Mouse (Mus musculus) urinary bladder, adult 18-20 months (tissue): ENCODE results near the gene Nelfb.
A peak's percentile ranks its signal among the peaks of the same experiment; 100 is the strongest.

ENCODE experiments used
- DNase-seq, 2 experiments: peaks; one replicate each; pipeline ENCODE4 v3.0.0; 2022; ENCODE audit warnings: low spot score in 2 of 2, mixed read lengths in 2 of 2

Nelfb gene

GRCm38 (mm10) chr2:25196172-25196954 lies 14.9 kb downstream of the Nelfb start, which contains the start of gene Tor4a:
Tor4a (minus strand) TSS chr2:25196886.
- DNase-seq, result peak; percentile 70 to 79

DNA sequence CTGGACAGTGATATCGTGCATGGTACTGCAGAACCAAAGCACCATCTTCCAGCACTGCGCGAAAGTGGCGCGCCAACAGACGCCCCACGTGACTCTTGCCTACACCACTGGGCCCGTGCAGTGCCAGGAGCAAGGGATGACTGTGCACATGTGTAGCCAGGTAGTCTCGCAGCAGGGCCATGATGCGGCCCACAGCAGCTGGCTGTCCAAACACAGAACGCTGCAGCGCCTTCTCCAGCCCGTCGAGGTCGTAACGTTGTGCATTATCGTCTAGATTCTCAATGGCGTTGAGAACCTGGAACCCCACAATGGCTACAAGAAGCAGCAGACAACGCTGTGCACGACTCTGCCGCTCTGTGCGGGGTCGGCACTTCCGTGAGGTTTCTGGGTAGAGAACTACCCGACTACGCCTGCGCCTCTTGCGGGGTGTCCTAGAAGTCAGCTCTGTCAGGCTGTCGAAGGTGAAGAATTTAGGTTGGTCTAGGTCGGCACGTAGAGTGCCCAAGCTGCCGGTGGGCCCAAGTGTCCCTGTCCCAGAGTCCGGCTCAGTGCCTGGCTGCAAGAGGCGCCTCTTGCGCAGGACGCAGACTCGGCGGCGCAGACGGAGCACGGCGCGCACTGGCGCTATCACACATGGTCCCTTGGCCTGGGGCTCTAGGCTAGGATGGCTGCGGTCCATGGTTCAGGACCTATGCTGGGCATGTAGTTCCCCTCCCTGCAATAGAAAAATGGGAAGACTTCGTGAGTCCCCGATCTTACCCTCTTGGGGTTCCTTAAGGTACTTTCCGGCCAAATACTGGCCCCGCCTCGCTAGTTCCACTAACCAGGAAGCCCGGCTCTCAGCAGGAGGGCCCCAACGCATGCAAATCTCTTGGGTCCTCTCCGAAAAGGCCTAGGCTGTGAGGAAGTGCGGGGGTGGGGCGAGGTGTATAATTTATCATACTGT lies 15.8 kb downstream of the Nelfb start:
- DNase-seq, result peak; percentile 55 to 60

DNA sequence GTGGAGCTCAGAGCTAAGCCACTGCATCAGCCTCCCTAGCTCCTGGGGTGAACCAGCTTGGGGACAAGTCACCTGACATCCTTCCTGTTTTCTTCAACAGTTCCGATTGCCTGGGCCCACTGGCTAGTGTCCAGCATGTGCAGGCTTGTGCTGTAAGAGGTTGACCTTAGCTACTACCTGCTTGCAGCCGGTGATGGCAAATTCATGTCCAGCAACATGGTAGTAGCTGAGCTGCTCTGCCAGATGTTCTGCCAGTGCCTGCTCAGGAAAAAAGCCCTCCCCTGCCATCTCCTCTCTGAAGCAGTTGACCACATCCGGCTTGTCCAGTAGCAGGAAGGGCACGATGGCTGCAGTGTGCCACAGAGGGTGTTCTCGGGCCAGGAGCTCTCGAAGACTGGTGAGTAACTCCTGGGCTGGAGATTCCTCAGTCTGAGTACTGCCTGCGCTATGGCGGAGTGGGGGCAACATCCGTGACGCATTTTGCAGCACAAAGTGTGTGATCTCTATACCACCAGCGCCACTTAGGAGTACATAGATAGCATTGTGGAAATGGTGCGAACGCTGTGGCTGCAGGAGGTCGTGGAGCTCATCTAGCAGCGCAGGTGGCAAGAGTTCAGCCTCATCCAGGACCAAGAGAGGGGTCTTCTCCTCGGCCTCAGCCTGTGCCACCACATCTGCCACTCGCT lies 16.7 kb downstream of the Nelfb start:
- no peak for DNase-seq

DNA sequence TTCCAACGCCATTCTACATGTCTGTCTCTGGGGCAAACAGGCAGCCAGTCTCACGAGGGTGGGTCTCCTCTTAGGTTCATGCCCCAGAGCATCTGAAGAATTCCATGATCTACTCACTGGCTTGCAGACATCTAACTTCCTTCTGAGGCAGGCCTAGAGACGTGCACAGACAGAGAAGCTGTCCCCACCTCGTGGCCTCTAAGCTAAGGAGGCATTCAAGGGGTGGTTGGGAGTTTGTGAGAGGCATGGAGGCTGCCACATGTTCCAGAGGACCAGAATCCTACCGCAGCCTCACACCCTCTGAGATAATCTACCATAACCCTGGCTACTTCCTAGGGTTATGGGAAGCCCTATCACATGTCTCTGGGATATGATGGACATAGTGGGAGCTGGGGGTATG lies 17.3 kb downstream of the Nelfb start:
- DNase-seq, result no peak

DNA sequence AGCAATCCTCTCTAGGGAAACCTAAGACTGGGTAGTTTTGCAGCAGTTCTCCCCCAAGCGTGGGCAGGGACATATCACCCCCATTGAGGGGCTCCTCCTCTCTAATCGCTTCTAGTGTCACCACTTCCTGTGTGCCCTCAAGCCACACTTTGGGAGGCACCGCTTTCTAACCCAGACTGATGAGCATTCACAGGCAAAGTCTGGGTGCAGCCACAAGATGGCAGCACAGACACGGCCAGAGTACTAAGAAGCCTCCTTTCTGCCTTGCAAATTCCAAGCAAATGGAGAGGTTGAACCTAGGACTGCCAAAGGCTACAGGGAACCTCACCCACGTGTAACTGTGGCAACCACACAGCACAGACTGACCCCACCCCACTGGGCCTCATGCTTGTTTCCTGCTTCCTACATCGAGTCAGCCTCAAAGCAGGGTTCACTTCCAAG lies 17.9 kb downstream of the Nelfb start:
- DNase-seq, result peak; percentile 62 to 77

DNA sequence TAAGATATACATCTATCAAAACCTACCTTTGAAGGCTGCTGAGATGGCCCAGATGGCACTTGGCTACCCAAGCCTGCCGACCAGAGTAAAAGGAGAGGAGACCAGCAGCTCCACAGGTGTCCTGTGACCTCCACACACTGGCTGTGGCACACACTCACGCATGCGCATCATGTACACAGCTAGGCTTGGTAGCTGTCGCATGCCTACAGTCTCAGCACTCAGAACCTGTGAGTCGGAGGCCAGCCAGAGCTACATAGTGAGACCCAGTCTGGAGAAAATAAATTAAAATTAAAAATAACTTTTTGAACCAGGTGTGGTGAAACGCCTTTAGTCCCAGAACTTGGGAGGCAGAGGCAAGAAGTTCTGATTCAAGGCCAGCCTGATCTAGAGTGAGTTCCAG lies 23.4 kb downstream of the Nelfb start:
- no peak for DNase-seq

DNA sequence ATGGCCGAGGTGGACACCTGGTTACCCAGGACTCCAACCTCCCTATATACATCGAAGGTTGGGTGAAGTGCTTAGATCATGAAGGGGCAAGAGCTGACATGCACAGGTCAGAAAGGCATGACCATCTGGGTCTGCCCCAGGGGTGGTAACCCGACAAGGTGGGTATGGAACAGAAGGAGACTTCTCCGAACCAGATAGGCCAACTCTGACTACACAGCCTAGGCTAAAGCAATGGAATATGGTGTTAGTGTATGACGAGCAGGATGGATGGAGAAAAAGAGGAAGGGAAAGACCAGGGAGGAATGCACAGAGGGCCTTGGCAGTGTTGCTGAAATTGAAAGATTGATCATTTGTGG lies 24.7 kb downstream of the Nelfb start:
- DNase-seq, result no peak

GRCm38 (mm10) chr2:25185625-25186574 lies 25.4 kb downstream of the Nelfb start:
- DNase-seq, result peak; percentile 66 to 68

GRCm38 (mm10) chr2:25184496-25184895 lies 26.8 kb downstream of the Nelfb start:
- no peak for DNase-seq

- DNase-seq, result no peak
Measured at GRCm38 (mm10) chr2:25183336-25183735, 28.0 kb downstream of the Nelfb start.

DNA sequence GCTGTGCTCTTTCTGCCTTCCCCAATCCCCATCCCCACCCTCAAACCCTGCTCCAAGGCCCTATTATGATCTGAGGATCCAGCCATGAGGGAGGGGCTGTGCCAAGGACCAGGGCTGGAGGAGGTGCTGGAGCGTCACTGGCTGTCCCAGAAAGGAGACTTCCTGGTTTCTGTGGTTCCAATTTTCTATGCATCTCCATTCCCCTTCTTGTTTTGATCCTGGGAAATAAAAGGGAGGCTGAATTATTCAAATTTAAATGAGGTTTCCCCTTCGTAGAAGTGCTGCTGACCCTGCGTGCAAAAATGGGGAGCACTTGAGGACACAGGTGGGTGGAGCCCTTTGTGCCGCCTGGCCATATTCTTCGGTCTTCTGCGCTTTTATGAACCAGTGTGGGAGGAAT lies 28.6 kb downstream of the Nelfb start:
- DNase-seq, result no peak

DNA sequence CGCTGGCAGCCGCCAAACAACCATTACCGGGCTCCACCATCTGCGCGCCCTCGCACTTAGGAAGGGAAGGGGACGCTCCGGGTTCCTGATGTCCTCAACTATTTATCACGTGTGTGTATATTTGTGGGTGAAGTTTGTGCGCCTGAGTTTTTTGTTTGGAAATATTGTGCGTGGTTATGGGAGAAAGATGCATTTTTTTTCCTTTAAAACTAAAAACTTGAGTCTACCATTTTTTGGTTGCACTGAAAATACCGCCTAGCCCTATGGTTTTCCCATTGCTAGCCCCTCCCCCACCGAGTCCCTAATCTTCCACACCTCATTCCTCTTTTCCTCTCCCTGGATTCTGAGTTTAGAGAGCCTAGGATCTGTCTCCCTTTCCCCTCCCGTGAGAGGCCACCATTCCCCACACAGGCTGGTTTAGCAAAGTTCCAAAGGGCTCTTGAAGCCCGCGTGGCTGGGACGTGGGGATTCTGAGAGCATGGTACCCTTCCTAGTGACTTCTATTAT lies 29.3 kb downstream of the Nelfb start:
- no peak for DNase-seq

- DNase-seq, result peak in 1 of 2 experiments; percentile 65
Measured at GRCm38 (mm10) chr2:25180973-25181890, 30.1 kb downstream of the Nelfb start.

DNA sequence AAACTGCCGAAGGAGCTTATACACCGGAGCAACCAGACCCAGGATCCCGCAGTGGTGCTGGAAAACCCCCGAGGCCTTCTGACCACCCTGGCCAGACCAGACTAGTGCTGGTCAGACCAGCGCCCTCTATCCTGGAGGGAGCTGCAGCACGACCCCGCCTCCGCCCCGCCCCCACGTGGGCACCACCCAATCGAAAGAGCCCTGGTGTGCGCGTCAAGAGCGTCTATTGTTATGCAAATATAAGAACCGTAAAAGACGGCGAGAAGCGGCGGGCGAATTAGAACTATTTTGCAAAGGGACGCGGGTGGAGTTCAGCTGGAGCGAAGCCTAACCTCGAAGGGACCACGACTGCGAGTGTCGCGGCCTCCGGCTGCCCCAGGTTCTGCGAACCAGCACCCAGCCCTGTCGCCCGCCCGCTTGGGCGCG lies 30.8 kb downstream of the Nelfb start, which contains the start of gene Nrarp:
TSS of gene Nrarp (plus strand) at position 281 of the 426 bp plus-strand sequence.
- DNase-seq, result peak; percentile 91 to 92

GRCm38 (mm10) chr2:25179566-25180217 lies 31.6 kb downstream of the Nelfb start:
- no peak for DNase-seq

DNA sequence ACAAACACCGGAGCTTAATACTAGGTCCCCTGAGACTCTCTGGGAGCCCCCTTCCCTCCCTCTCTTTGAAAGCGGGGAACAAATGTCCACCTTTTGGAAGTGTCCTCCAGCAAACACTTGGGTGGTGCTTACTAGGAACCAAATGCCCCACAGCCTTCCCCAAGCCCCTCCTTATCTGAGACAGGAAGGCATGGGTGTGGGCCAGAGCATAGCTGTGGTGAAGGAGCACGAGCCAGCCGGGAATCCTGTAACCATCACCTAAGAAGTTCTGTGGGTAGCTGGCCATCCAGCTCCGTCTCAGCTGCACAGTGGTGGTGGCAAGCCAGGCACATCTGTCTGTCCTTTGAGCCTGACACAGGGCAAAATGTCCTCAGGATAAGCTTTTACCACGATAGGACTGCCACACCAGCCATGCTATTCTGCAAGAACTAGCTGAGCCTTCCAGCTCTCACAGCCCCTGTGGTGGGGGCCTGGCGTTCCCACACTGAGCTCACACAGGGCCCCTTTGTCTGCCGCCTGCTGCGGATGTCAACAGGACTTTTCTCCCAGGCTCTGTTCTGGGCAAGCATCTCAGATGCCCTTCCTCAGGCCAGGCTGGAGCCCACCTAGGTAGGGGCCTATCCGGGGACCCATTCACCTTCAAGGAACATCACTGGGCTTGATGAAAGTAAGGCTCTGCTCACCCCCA lies 32.9 kb downstream of the Nelfb start:
- DNase-seq, result no peak

DNA sequence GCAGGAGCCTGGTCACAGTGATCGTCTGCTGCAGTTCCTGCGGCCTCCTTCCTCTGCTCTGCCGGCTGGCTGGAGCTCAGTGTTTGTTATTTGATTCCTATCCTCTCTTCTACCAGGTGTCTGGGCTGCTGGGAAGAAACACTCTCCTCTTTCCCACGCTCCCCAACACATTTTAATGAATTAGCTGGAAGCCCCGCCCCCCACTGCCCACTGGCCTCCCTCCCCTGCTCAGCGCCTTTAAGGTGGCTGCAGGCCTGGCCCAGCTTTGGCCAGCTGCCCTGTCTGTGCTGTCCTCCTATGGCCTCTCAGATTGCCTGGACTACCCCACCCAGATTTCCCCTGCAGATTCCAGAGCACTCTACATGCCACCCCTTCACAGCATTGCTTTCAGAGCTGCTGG lies 33.6 kb downstream of the Nelfb start:
- DNase-seq, result no peak

DNA sequence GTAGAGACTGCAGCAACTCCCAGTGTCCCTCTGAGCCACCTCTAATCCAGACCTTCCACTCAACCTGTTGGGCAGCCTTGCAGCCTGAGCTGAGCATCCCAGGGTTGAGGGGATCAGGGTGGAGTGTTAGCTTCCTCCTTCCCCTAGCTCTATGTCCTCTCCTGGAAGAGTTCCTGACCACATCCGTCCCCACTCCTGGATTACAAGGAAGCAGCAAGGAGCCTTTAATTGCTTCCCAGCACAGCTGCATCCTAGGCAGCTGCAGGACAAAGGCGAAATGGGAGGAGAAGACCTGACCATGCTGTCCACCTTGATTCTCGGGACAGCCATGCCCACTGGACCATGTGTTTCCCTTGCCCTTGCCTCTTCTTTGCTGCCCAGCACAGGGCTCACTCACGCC lies 34.2 kb downstream of the Nelfb start:
- no peak for DNase-seq
